Mouse (Mus musculus) intestine, embryonic 14.5 days (tissue): ENCODE results near the gene Rps6ka5. TPM values are rescaled to one million over a fixed set of nuclear protein-coding genes. Genes with fewer than 3 reads are reported as not detected.

Experiments
- ATAC-seq: fragments of 200-750 bp; cut with Nextera tagmentation; replicated peaks from 2 replicates; pipeline ENCODE4 v1.8.0; 2017; ENCODE audit warnings: low read depth, moderate number of reproducible peaks, moderate TSS enrichment, moderate library complexity; ENCODE audit not compliant: low FRiP score, low TSS enrichment
- DNase-seq: peaks from one replicate; pipeline ENCODE4 v3.0.0-alpha.2; 2018; ENCODE audit warnings: low spot score
- H3K27ac ChIP-seq: fragments of 300-500 bp; sonication (generic); 2 replicates; pipeline ENCODE4 v1.5.1; 2014; ENCODE audit warnings: low read depth, mild to moderate bottlenecking, control low read depth
- H3K27me3 ChIP-seq: fragments of 300-500 bp; sonication (generic); replicated peaks from 2 replicates; pipeline ENCODE4 v1.6.1; 2014; ENCODE audit warnings: low read length, control low read depth; ENCODE audit not compliant: control insufficient read depth, insufficient read depth
- H3K36me3 ChIP-seq: fragments of 300-500 bp; sonication (generic); 2 replicates; pipeline ENCODE4 v1.6.1; 2014; ENCODE audit warnings: low read length, control low read depth; ENCODE audit not compliant: control insufficient read depth, insufficient read depth
- H3K4me1 ChIP-seq: fragments of 300-500 bp; sonication (generic); replicated peaks from 2 replicates; pipeline ENCODE4 v1.6.1; 2014; ENCODE audit warnings: low read length, control low read depth, mixed read lengths; ENCODE audit not compliant: control insufficient read depth, insufficient read depth
- H3K4me2 ChIP-seq: fragments of 300-500 bp; sonication (generic); 2 replicates; pipeline ENCODE4 v1.6.1; 2014; ENCODE audit warnings: low read length
- H3K4me3 ChIP-seq: fragments of 300-500 bp; sonication (generic); 2 replicates; pipeline ENCODE4 v1.5.1; 2014; ENCODE audit warnings: low read depth, low read length, control low read depth, mixed read lengths
- H3K9ac ChIP-seq: fragments of 300-500 bp; sonication (generic); 2 replicates; pipeline ENCODE4 v1.6.1; 2014; ENCODE audit warnings: mild to moderate bottlenecking, low read length
- H3K9me3 ChIP-seq: fragments of 300-500 bp; sonication (generic); 2 replicates; pipeline ENCODE4 v1.6.1; 2016; ENCODE audit warnings: low read length, control low read depth; ENCODE audit not compliant: control insufficient read depth
- WGBS: fragments of 180-500 bp; shearing (Covaris S2); extraction: QIAGEN DNeasy Blood & Tissue Kit; methylation state at CpG from one replicate; pipeline ENCODE4 v1.1.7; 2014; 5-methylcytosine and 5-hydroxymethylcytosine counted together
- polyA plus RNA-seq: library from polyadenylated mRNA; unstranded; fragments of >200 nt; fragmentation: Nextera tagmentation; extraction: Ambion mirVana; gene quantifications from 2 replicates; pipeline ENCODE4 v1.2.1, GENCODE M21; 2014

Rps6ka5 gene
- polyA plus RNA-seq, 1 experiment from 2014 or later: 3.2 TPM

- WGBS: 85% methylated on average over 6 of the region's 6 CpGs
- H3K9ac ChIP-seq: no peak overlapping the region
- H3K4me1 ChIP-seq: no peaks in the 10 kb centered on the region
- H3K4me2 ChIP-seq: no peak overlapping the region
- no peaks in the 10 kb centered on the region for H3K36me3 ChIP-seq
- no peak overlapping the region for H3K4me3 ChIP-seq
- DNase-seq (no peak), ATAC-seq (no peak)
- no peaks in the 10 kb centered on the region for H3K9me3 ChIP-seq
- no peak overlapping the region for H3K27ac ChIP-seq
- no peaks in the 10 kb centered on the region for H3K27me3 ChIP-seq
These were observed 183.2 kb downstream of the Rps6ka5 start for GRCm38 (mm10) chr12:100543437-100544193.

DNA sequence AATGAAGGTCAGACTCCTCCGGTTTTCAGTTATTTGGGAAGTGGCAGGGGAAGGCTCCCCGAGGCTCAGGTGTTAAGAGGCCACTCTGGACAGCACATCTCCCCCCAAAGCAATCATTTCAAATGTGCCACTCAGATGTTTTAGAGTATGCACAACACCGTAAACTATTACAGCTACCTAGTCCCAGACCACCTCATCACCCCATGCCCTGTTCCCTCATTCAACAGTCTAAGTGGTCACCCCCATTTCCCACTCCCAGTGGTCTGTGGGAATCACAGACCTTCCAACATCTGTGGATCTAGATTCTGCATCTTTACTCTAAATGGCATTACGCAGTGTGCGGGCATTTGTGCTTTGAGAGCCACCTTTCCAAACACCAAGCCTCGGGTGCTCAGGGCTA lies 184.3 kb downstream of the Rps6ka5 start:
- Histone ChIP-seq H3K27me3 (no peaks in the 10 kb centered on the region), H3K9me3 (no peaks in the 10 kb centered on the region), H3K4me2 (no peak overlapping the region), H3K36me3 (no peaks in the 10 kb centered on the region), H3K4me3 (no peak overlapping the region), H3K27ac (no peak overlapping the region), H3K4me1 (no peaks in the 10 kb centered on the region), H3K9ac (no peak overlapping the region)
- ATAC-seq (no peak), DNase-seq (no peak)
- WGBS: 86% methylated on average over 6 of the region's 6 CpGs

- Histone ChIP-seq H3K4me1 (no peaks in the 10 kb centered on the region), H3K27ac (no peak overlapping the region), H3K9ac (no peak overlapping the region), H3K36me3 (no peaks in the 10 kb centered on the region), H3K27me3 (no peaks in the 10 kb centered on the region), H3K9me3 (no peaks in the 10 kb centered on the region), H3K4me3 (no peak overlapping the region), H3K4me2 (no peak overlapping the region)
- DNase-seq: no peak
- WGBS: 49% methylated on average over 3 of the region's 3 CpGs
- ATAC-seq: no peak
These were observed 184.7 kb downstream of the Rps6ka5 start for GRCm38 (mm10) chr12:100542076-100542475.

GRCm38 (mm10) chr12:100539158-100539714 lies 187.5 kb downstream of the Rps6ka5 start:
- no peak for DNase-seq
- Histone ChIP-seq H3K36me3 (no peaks in the 10 kb centered on the region), H3K9ac (no peak overlapping the region), H3K27ac (no peak overlapping the region), H3K4me2 (no peak overlapping the region), H3K27me3 (no peaks in the 10 kb centered on the region), H3K4me3 (no peak overlapping the region), H3K9me3 (no peaks in the 10 kb centered on the region), H3K4me1 (0 out of 2 replicates have a peak, but pooled peaks cover 4% of the 10 kb centered on the region)
- no peak for ATAC-seq
- WGBS: 53% methylated on average over 9 of the region's 9 CpGs

DNA sequence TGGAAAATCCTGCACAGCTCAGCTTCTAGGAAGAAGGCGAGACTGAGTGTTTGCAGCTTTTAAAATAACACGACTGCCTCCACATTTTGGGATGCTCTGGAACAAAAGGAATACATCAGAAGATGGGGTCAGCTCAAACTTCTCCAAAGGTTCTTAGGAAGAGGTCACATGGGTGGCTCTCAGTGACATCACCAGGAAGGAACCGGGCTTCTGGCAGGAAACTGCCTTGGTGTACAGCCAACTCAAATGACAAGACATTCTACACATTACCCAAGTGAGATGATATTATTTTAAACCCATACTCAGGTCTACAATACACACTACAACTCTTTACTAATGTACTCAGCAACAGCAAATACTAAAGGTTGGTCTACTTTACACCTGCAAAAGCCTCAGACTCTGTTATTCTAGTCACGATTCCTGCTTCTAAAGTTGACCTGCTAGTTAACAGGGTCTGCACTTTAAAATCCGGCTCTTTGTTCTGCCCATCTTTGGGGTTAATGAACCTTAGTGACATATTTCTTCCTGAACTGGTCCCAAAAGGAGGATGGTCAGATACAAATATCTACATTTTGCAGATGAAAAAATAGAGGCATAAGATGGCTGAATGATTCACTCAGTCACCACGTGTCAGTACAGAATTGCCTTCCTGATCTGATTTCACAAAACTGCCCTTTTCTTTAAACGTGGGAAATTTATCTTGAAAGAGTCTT lies 188.2 kb downstream of the Rps6ka5 start:
- H3K27me3 ChIP-seq: no peaks in the 10 kb centered on the region
- H3K9me3 ChIP-seq: no peaks in the 10 kb centered on the region
- no peak overlapping the region for H3K4me3 ChIP-seq
- H3K27ac ChIP-seq: peak overlapping the region; percentile 12; the same call in 1 of the 2 replicates
- no peaks in the 10 kb centered on the region for H3K36me3 ChIP-seq
- WGBS: 52% methylated on average over 7 of the region's 7 CpGs
- no peak overlapping the region for H3K4me2 ChIP-seq
- H3K9ac ChIP-seq: no peak overlapping the region
- DNase-seq: peak; percentile 29
- H3K4me1 ChIP-seq: 0 out of 2 replicates have a peak, but pooled peaks cover 4% of the 10 kb centered on the region
- no peak for ATAC-seq

GRCm38 (mm10) chr12:100537091-100537490 lies 189.7 kb downstream of the Rps6ka5 start:
- Histone ChIP-seq H3K4me1 (0 out of 2 replicates have a peak, but pooled peaks cover 4% of the 10 kb centered on the region), H3K36me3 (no peaks in the 10 kb centered on the region), H3K4me2 (no peak overlapping the region), H3K27ac (no peak overlapping the region), H3K9ac (no peak overlapping the region), H3K4me3 (no peak overlapping the region), H3K27me3 (no peaks in the 10 kb centered on the region), H3K9me3 (no peaks in the 10 kb centered on the region)
- DNase-seq (peak; percentile 51), ATAC-seq (no peak)
- WGBS: 39% methylated on average over 11 of the region's 11 CpGs

DNA sequence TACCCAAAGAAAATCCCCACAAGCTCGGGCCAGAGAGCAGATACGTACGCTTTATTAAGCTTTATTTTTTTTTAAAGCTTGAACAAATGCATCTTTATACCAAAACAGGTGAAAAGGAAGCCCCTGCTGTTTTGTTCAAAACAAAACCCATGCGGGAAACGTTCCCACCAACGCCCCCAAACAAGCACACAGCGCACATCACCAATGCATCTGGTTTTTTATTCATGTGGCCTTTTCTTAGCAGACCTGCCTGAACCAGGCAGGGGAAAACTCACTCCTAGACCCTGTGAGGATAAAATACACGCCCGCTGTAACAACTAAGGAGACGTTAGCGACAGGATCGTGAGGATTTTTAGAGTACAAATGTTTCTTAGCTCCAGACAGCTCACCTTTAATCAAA lies 191.8 kb downstream of the Rps6ka5 start:
- WGBS: 84% methylated on average over 12 of the region's 12 CpGs
- Histone ChIP-seq H3K4me3 (no peak overlapping the region), H3K27ac (no peak overlapping the region), H3K4me1 (0 out of 2 replicates have a peak, but pooled peaks cover 4% of the 10 kb centered on the region), H3K9me3 (no peaks in the 10 kb centered on the region), H3K36me3 (no peaks in the 10 kb centered on the region), H3K27me3 (no peaks in the 10 kb centered on the region), H3K4me2 (no peak overlapping the region), H3K9ac (no peak overlapping the region)
- ATAC-seq: no peak
- peak; percentile 27 for DNase-seq

DNA sequence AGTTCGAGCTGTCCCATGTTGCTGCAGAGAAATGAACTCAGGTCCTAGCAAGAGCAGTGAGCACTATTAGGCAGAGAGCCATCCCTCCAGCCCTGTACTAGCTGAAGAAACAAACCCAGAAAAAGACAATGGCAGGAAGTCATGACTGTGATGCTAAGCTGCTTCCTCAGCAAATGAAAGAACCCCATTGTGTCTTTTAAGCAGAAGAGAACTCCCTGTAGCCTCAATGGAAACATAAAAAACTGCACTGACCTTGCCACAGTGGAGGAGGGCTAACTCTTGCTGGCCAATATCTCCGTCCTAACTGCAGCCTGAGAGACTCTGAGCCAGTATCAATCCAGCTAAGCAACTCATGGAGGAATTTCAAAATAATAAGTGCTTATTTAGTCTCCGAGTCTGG lies 192.8 kb downstream of the Rps6ka5 start:
- Histone ChIP-seq H3K9ac (no peak overlapping the region), H3K4me1 (0 out of 2 replicates have a peak, but pooled peaks cover 7% of the 10 kb centered on the region), H3K9me3 (no peaks in the 10 kb centered on the region), H3K27me3 (no peaks in the 10 kb centered on the region), H3K36me3 (no peaks in the 10 kb centered on the region), H3K4me3 (no peak overlapping the region), H3K4me2 (no peak overlapping the region), H3K27ac (no peak overlapping the region)
- whole genome bisulfite sequencing: 62% methylated on average over 3 of the region's 3 CpGs
- DNase-seq (peak; percentile 42), ATAC-seq (no peak)
